20 mouse cellular contexts compared by ENCODE assay signal in genomic region chr4:98653650-98654049, GRCm38 (mm10).
DNase-seq lines count a peak whose midpoint lies in the region; ATAC-seq and TF ChIP-seq lines count a peak whose summit lies in the region.
"Had no signal": no experiment of that assay in that cellular context is flagged by ENCODE, and none has a peak within 500 bp of the region (broad histone marks: within the 10 kb centered on the region; RNA-seq: fewer than 3 reads in every experiment).

No protein-coding gene starts in this region.

- peaks cover 7% of the 10 kb centered on the region; the same call in 1 of the 2 replicates for H3K36me3 ChIP-seq in kidney, embryonic 15.5 days
- H3K36me3 ChIP-seq in kidney, adult 2 months (ENCODE audit: control insufficient read depth, insufficient read depth, low read length), result peaks cover 2% of the 10 kb centered on the region; the same call in 1 of the 2 replicates
- 0 out of 2 replicates have a peak, but pooled peaks cover 3% of the 10 kb centered on the region for H3K36me3 ChIP-seq in embryonic facial prominence, embryonic 10.5 days (replicated peaks)
- H3K36me3 ChIP-seq: G1E; heart, embryonic 12.5 days; neural tube, embryonic 12.5 days had no signal

- 56% methylated on average over 7 of the region's 7 CpGs for WGBS in cerebellum, adult 2 months
- 44% methylated on average over 7 of the region's 7 CpGs for WGBS in kidney, embryonic 15.5 days
- WGBS in kidney, adult 2 months, result 54% methylated on average over 7 of the region's 7 CpGs
- 66% methylated on average over 7 of the region's 7 CpGs for WGBS in embryonic facial prominence, embryonic 10.5 days

- peaks cover 9% of the 10 kb centered on the region for H3K4me1 ChIP-seq in cerebellum, adult 2 months (ENCODE audit: control insufficient read depth, insufficient read depth, low read length)
- peaks cover 11% of the 10 kb centered on the region; the same call in 1 of the 2 replicates for H3K4me1 ChIP-seq in kidney, embryonic 15.5 days
- no peaks in the 10 kb centered on the region for H3K4me1 ChIP-seq in kidney, adult 2 months (ENCODE audit: control insufficient read depth, insufficient read depth, low read length)
- peaks cover 12% of the 10 kb centered on the region for H3K4me1 ChIP-seq in embryonic facial prominence, embryonic 10.5 days
- H3K4me1 ChIP-seq: neural tube, embryonic 12.5 days had no signal

- ATAC-seq in cerebellum, adult (ENCODE audit: insufficient number of reproducible peaks, low FRiP score, low TSS enrichment), result no peak
- ATAC-seq in kidney, embryonic 15.5 days (replicated peaks; ENCODE audit: low FRiP score), result 0 out of 2 replicates have a peak, but pooled peaks have one; percentile 36
- ATAC-seq: midbrain, embryonic 16.5 days had no signal

- H3K9ac ChIP-seq in kidney, embryonic 15.5 days, result no peak overlapping the region
- H3K9ac ChIP-seq: heart, embryonic 12.5 days; hindbrain, embryonic 14.5 days; limb, embryonic 13.5 days; neural tube, embryonic 12.5 days had no signal

- TF ChIP-seq POLR2A in cerebellum, adult 2 months (IDR thresholded peaks at IDR 0.05; ENCODE audit: borderline replicate concordance, insufficient read depth, low read length), result no peak
- TF ChIP-seq POLR2A in kidney, adult 2 months (IDR thresholded peaks at IDR 0.05; ENCODE audit: low read depth, low read length), result no peak

- H3K4me3 ChIP-seq in cerebellum, adult 2 months (replicated peaks; ENCODE audit: insufficient read depth, low read depth, low read length), result no peak overlapping the region
- no peak overlapping the region for H3K4me3 ChIP-seq in kidney, embryonic 15.5 days (replicated peaks)
- H3K4me3 ChIP-seq in kidney, adult 2 months (ENCODE audit: insufficient read depth, low read depth, low read length), result no peak overlapping the region
- no peak overlapping the region for H3K4me3 ChIP-seq in embryonic facial prominence, embryonic 10.5 days
- H3K4me3 ChIP-seq: heart, embryonic 12.5 days; limb, embryonic 13.5 days; neural tube, embryonic 12.5 days had no signal

- no peak for DNase-seq in cerebellum, adult 2 months
- no peak for DNase-seq in kidney, adult 2 months
- DNase-seq in kidney, postnatal 4 days, result peak; percentile 16
- no peak for DNase-seq in kidney, adult 9 months
- no peak for DNase-seq in embryonic facial prominence, embryonic 10.5 days (ENCODE audit: low spot score)
- DNase-seq: adrenal gland, adult 8-10 months; gastrocnemius, postnatal 14 days; lung, postnatal 36 days; thymus, adult 2 months; thymus, postnatal 36 days had no signal

- H3K27me3 ChIP-seq in cerebellum, adult 2 months (ENCODE audit: control insufficient read depth, insufficient read depth, low read length), result no peaks in the 10 kb centered on the region
- H3K27me3 ChIP-seq in kidney, embryonic 15.5 days, result no peaks in the 10 kb centered on the region
- no peaks in the 10 kb centered on the region for H3K27me3 ChIP-seq in kidney, adult 2 months (replicated peaks; ENCODE audit: control insufficient read depth, insufficient read depth, low read length)
- H3K27me3 ChIP-seq in embryonic facial prominence, embryonic 10.5 days (replicated peaks; ENCODE audit: low read depth, poor library complexity, severe bottlenecking), result no peaks in the 10 kb centered on the region
- H3K27me3 ChIP-seq: heart, embryonic 12.5 days; limb, embryonic 13.5 days; neural tube, embryonic 12.5 days had no signal

- H3K9me3 ChIP-seq in kidney, embryonic 15.5 days (replicated peaks), result no peaks in the 10 kb centered on the region
- no peaks in the 10 kb centered on the region for H3K9me3 ChIP-seq in embryonic facial prominence, embryonic 10.5 days
- H3K9me3 ChIP-seq: heart, embryonic 12.5 days; limb, embryonic 13.5 days; neural tube, embryonic 12.5 days had no signal

- peak overlapping the region; percentile 35 for H3K27ac ChIP-seq in cerebellum, adult 2 months (ENCODE audit: insufficient read depth, low read length)
- H3K27ac ChIP-seq in kidney, embryonic 15.5 days, result no peak overlapping the region
- no peak overlapping the region for H3K27ac ChIP-seq in kidney, adult 2 months (ENCODE audit: insufficient read depth, low read depth, low read length)
- H3K27ac ChIP-seq in embryonic facial prominence, embryonic 10.5 days (replicated peaks), result peak overlapping the region; percentile 63; the same call in 1 of the 2 replicates
- H3K27ac ChIP-seq: hindbrain, embryonic 14.5 days; limb, embryonic 13.5 days; neural tube, embryonic 12.5 days had no signal

- H3K4me2 ChIP-seq in kidney, embryonic 15.5 days, result no peak overlapping the region
- H3K4me2 ChIP-seq: heart, embryonic 12.5 days; hindbrain, embryonic 14.5 days; limb, embryonic 13.5 days; liver, embryonic 11.5 days; midbrain, embryonic 11.5 days; neural tube, embryonic 12.5 days had no signal

- TF ChIP-seq CTCF in cerebellum, adult 2 months (IDR thresholded peaks at IDR 0.05; ENCODE audit: borderline replicate concordance, insufficient read depth, low read depth, low read length), result no peak
- TF ChIP-seq CTCF in kidney, adult 2 months (conservative IDR thresholded peaks at IDR 0.05; ENCODE audit: insufficient read depth, insufficient read length, low read depth, low read length), result no peak

Comparison
In these comparisons a context has a peak if more than half of its experiments do, and no peak if none do; other contexts are left out.
1. DNase-seq: peak in kidney, postnatal 4 days (2 of 2); none in cerebellum, adult 2 months (0 of 2), kidney, adult 2 months (single experiment), kidney, adult 9 months (single experiment) and embryonic facial prominence, embryonic 10.5 days (single experiment).
2. H3K27ac ChIP-seq: peak in cerebellum, adult 2 months (single experiment) and embryonic facial prominence, embryonic 10.5 days (single experiment); none in kidney, embryonic 15.5 days (single experiment) and kidney, adult 2 months (single experiment).